Mouse (Mus musculus) lung, postnatal 10 days (tissue): Measurements from ENCODE around the gene Camta1.
A peak's percentile ranks its signal among the peaks of the same experiment; 100 is the strongest.

Experiments
- DNase-seq: peaks from one replicate; pipeline ENCODE4 v3.0.0; 2021

The Camta1 gene

GRCm38 (mm10) chr4:151422361-151422760, 439.3 kb downstream of the Camta1 start:
- peak; percentile 7 for DNase-seq

- DNase-seq = no peak
Observed at GRCm38 (mm10) chr4:151418344-151418875, 443.3 kb downstream of the Camta1 start.

GRCm38 (mm10) chr4:151415812-151416211, 445.9 kb downstream of the Camta1 start:
- DNase-seq = no peak

GRCm38 (mm10) chr4:151415376-151415775, 446.3 kb downstream of the Camta1 start:
- DNase-seq = no peak

- no peak for DNase-seq
Observed at GRCm38 (mm10) chr4:151414952-151415351, 446.7 kb downstream of the Camta1 start.

GRCm38 (mm10) chr4:151411641-151412061, 450.0 kb downstream of the Camta1 start:
- peak; percentile 51 for DNase-seq

- no peak for DNase-seq
Observed at GRCm38 (mm10) chr4:151411016-151411415, 450.7 kb downstream of the Camta1 start.

- DNase-seq = no peak
Observed at GRCm38 (mm10) chr4:151409291-151409690, 452.4 kb downstream of the Camta1 start.

- DNase-seq = peak; percentile 5
Observed at GRCm38 (mm10) chr4:151408811-151409210, 452.9 kb downstream of the Camta1 start.

GRCm38 (mm10) chr4:151408246-151408645, 453.4 kb downstream of the Camta1 start:
- DNase-seq = no peak

GRCm38 (mm10) chr4:151407129-151407528, 454.5 kb downstream of the Camta1 start:
- DNase-seq = no peak

GRCm38 (mm10) chr4:151404581-151405256, 457.0 kb downstream of the Camta1 start:
- DNase-seq = no peak

GRCm38 (mm10) chr4:151401685-151402397, 459.8 kb downstream of the Camta1 start:
- no peak for DNase-seq

GRCm38 (mm10) chr4:151396536-151396935, 465.1 kb downstream of the Camta1 start:
- DNase-seq = no peak

GRCm38 (mm10) chr4:151389345-151389744, 472.3 kb downstream of the Camta1 start:
- DNase-seq = no peak

GRCm38 (mm10) chr4:151386701-151387451, 474.8 kb downstream of the Camta1 start:
- no peak for DNase-seq

GRCm38 (mm10) chr4:151385985-151386700, 475.5 kb downstream of the Camta1 start:
- DNase-seq = no peak

GRCm38 (mm10) chr4:151377731-151378130, 483.9 kb downstream of the Camta1 start:
- no peak for DNase-seq

- DNase-seq = no peak
Observed at GRCm38 (mm10) chr4:151376234-151376633, 485.4 kb downstream of the Camta1 start.

- DNase-seq = peak; percentile 62
Observed at GRCm38 (mm10) chr4:151372855-151373566, 488.7 kb downstream of the Camta1 start.

GRCm38 (mm10) chr4:151366941-151367545, 494.6 kb downstream of the Camta1 start:
- peak; percentile 42 for DNase-seq
